Mouse (Mus musculus): ENCODE results near the gene Zfp655. TPM values are rescaled to one million over a fixed set of nuclear protein-coding genes. Genes with fewer than 3 reads are reported as not detected.

Zfp655 gene
- 63.2 TPM for polyA plus RNA-seq (2017; shearing (Covaris generic))

DNA sequence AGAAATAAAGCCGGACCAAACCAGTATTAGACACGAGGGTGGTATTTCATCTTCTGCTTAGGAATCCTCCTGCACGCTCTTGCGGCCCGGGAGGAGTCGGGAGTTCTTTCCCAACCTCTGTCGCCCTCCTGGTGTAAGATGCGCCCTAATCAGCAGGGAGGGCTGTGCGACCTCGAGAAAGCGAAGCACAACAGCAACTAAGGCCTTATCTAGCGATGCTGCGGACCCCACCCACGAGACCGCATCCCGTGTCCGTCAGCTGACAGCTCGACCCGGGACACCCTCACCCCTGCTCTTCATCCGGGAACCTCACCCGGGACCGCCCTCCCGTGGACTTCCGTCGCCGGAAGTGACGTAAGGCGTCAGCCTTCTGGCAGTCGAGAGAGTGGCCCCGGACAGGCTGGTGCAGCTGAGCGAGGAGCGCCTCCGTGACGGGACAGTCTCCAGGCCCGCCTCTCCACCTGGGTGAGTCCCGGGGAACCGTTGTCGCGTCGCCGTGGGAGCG is at the start of gene Zfp655:
TSS of gene Zfp655 (plus strand) at position 349 of the 505 bp plus-strand sequence.

DNA sequence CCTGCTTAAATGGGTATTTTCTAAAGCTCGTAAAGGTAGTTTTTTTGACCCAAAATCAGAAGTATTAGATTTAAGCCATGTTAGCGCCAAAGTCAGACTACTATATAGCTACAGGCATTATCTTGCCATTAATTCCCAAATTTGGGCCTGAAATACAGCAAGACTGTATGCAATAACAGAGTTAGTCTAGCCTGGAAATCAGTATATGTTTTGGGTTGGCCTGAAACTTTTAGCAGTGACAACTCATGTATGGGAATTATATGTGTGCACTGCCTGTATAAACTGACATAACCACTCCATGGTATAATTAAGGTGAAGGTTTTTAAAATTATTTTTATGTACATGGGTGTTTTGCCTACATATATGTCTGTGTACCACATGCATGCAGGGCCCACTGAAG is 39.6 kb upstream of the Zfp655 start, which contains the start of gene Atp5j2:
TSS of gene Atp5j2 (minus strand) at position 101 of the 400 bp plus-strand sequence.

DNA sequence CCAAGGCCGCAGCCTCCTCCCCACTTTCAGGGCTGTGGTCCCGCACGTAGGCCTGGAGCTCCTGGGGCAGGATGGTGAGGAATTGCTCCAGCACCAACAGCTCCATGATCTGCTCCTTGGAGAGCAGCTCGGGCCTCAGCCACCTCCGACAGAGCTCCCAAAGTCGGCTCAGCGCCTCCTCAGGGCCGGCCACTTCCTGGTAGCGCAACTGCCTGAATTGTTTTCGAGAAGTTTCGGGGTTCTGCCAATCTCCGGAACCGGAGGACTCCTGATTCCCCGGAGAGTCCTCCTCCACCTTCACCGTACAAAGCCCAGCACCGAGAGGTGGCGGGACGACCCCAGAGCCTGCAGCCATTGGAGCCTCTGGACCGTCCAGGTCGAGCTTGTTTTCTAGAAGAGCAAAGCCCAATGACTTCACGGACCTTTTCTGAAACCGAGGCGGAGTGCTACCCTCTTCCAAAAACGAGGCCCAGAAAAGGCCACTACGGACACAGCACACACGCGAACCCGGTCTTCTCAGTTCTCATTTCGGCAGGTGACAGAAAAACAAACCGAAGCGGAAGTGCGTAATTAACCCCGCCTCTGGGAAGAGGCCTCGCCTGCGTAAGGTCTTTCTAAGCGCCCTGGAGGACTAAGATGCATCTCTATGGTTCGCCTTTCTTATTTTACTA is 30.1 kb upstream of the Zfp655 start, which contains the start of gene Zkscan14:
TSS of gene Zkscan14 (minus strand) at position 548 of the 671 bp plus-strand sequence.

DNA sequence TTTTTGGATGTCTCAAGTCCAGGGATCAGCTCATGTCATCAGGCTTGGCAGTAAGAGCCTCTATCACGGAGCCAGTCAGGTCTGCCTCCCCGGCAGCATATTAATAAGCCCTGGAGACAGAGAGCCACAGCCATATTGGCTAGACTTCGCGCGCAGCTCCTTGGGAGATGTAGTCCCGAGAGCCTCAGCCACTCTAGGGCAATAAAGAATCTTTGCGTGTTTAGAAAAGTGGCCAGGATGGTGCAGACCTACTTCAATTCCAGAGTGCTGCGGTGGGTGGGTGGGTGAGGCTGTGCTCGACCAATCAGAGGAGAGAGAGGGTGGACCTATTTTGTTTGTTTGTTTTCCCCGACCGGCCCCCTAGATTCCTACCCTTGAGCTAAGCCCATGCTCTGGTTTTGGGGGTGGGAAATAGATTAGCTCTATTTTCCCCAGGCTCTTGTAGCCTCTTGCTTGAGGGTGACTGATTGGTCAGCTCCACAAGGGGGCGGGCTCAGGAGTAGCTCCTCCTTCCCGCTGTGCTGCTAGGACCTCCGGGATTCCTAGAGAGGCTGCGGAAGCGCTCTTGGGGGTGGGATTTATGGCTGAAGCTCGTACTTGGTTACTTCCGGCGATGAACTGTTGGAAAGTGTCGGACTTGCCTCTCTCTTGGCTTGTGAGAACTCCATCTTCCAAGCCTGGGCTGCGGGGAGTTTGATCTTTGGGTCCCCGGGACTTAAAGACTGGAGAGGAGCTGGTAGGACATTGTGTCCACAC is 27.4 kb upstream of the Zfp655 start, which contains the start of gene Zkscan5:
TSS of gene Zkscan5 (plus strand) at position 627 of the 756 bp plus-strand sequence.

DNA sequence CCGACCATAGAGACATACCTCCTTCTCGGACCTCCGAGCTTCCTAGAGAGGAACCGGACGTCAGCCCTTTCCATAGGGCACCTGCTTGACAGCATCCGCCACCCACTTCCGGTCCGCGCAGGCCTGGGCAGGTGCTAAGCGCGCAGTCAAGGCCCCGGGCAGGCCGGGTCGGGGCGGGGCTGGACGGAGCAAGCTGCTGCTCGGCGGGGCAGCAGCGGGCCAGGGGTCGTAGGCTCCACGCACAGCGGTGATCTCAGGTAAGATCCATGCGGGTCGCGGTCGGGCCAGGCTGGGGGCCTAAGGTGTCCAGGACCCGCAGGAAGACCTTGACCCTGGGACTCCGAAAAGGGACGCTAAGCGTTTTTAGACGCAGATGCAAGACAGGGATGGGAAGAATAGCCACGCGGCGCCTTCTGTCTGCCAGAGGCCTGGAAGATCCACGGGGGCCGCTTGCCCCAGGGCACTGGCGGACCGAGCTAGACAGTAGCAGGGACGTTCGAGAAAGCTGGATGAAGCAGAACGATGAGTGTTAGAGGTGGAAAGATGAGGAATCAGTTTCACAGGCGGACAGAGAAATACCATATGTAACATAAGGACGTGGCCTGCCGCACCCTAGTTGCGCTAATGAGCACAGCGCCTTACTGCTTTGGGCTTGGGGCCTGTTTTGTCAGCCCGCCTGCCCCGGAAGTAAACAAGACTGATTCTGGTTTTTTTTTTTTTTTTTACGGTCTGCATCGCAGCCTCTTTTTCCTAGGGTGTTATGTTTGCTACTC is 49.0 kb downstream of the Zfp655 start, which contains the start of gene Zscan25:
TSS of gene Zscan25 (plus strand) at position 130 of the 773 bp plus-strand sequence.

Other genes with a start within 250 kb of the Zfp655 start
- gene Gm4871, start 199.0 kb upstream of the Zfp655 start, polyA plus RNA-seq (2017; shearing (Covaris generic)), result not detected
- gene 1700018F24Rik, start 188.7 kb upstream of the Zfp655 start, polyA plus RNA-seq (2017; shearing (Covaris generic)), result not detected
- gene Arpc1a, start 147.9 kb upstream of the Zfp655 start, polyA plus RNA-seq (2017; shearing (Covaris generic)), result 86.7 TPM
- gene Kpna7, start 147.7 kb upstream of the Zfp655 start, polyA plus RNA-seq (2017; shearing (Covaris generic)), result not detected
- 1,387 TPM for gene Arpc1b, start 117.5 kb upstream of the Zfp655 start, polyA plus RNA-seq (2017; shearing (Covaris generic))
- gene Pdap1, start 91.5 kb upstream of the Zfp655 start, polyA plus RNA-seq (2017; shearing (Covaris generic)), result 52.0 TPM
- gene Bud31, start 91.4 kb upstream of the Zfp655 start, polyA plus RNA-seq (2017; shearing (Covaris generic)), result 186 TPM
- 30.4 TPM for gene Ptcd1, start 64.6 kb upstream of the Zfp655 start, polyA plus RNA-seq (2017; shearing (Covaris generic))
- 39.7 TPM for gene Cpsf4, start 64.5 kb upstream of the Zfp655 start, polyA plus RNA-seq (2017; shearing (Covaris generic))
- gene Atp5j2, start 39.7 kb upstream of the Zfp655 start, polyA plus RNA-seq (2017; shearing (Covaris generic)), result 421 TPM
- 30.2 TPM for gene Zkscan14, start 29.8 kb upstream of the Zfp655 start, polyA plus RNA-seq (2017; shearing (Covaris generic))
- 9.6 TPM for gene Zkscan5, start 27.2 kb upstream of the Zfp655 start, polyA plus RNA-seq (2017; shearing (Covaris generic))
- 0.96 TPM for gene Zscan25, start 48.8 kb downstream of the Zfp655 start, polyA plus RNA-seq (2017; shearing (Covaris generic))
- not detected for gene Cyp3a57, start 113.6 kb downstream of the Zfp655 start, polyA plus RNA-seq (2017; shearing (Covaris generic))
- not detected for gene Cyp3a16, start 238.0 kb downstream of the Zfp655 start, polyA plus RNA-seq (2017; shearing (Covaris generic))

Data from inflammation-experienced regulatory T-cells, adult 16 weeks (primary cell).